Mouse (Mus musculus): ENCODE results near the gene Prr14l. TPM values are rescaled to one million over a fixed set of nuclear protein-coding genes. Genes with fewer than 3 reads are reported as not detected.
A peak's percentile ranks its signal among the peaks of the same experiment; 100 is the strongest.

Gene Prr14l
- polyA plus RNA-seq, 1 experiment: 11.2 TPM

- H3K4me1 ChIP-seq (ENCODE audit: control insufficient read depth, insufficient read depth, low read length): no peaks in the 10 kb centered on the region
- H3K27me3 ChIP-seq (replicated peaks; ENCODE audit: control insufficient read depth, insufficient read depth, low read length): no peaks in the 10 kb centered on the region
- TF ChIP-seq CTCF (conservative IDR thresholded peaks at IDR 0.05; ENCODE audit: insufficient read depth, insufficient read length, low read depth, low read length) (peak; percentile 36; the same call in 1 of the 2 replicates), POLR2A (IDR thresholded peaks at IDR 0.05; ENCODE audit: low read depth, low read length) (peak; percentile 49)
- peak within 1 kb of the TSS; percentile 20; the same call in 1 of the 2 replicates for H3K27ac ChIP-seq (ENCODE audit: insufficient read depth, low read depth, low read length)
- no peaks in the 10 kb centered on the region for H3K36me3 ChIP-seq (ENCODE audit: control insufficient read depth, insufficient read depth, low read length)
- DNase-seq: peak; percentile 97
- WGBS: under 1% methylated on average over 52 of the region's 52 CpGs
- peak within 1 kb of the TSS; percentile 90 for H3K4me3 ChIP-seq (ENCODE audit: insufficient read depth, low read depth, low read length)
Measured at GRCm38 (mm10) chr5:32785313-32785915, 68.6 kb downstream of the Prr14l start, which contains the start of gene Pisd. Gene Pisd (minus strand): TSS chr5:32785646.

- Histone ChIP-seq H3K4me1 (ENCODE audit: control insufficient read depth, insufficient read depth, low read length) (no peaks in the 10 kb centered on the region), H3K36me3 (ENCODE audit: control insufficient read depth, insufficient read depth, low read length) (no peaks in the 10 kb centered on the region), H3K27ac (ENCODE audit: insufficient read depth, low read depth, low read length) (no peak overlapping the region), H3K27me3 (replicated peaks; ENCODE audit: control insufficient read depth, insufficient read depth, low read length) (no peaks in the 10 kb centered on the region), H3K4me3 (ENCODE audit: insufficient read depth, low read depth, low read length) (peak overlapping the region; percentile 90)
- WGBS: 15% methylated on average over 5 of the region's 5 CpGs
- TF ChIP-seq POLR2A (IDR thresholded peaks at IDR 0.05; ENCODE audit: low read depth, low read length): no peak
- TF ChIP-seq CTCF (conservative IDR thresholded peaks at IDR 0.05; ENCODE audit: insufficient read depth, insufficient read length, low read depth, low read length): no peak
- DNase-seq: no peak
Measured at GRCm38 (mm10) chr5:32784726-32785125, 69.3 kb downstream of the Prr14l start.

- 94% methylated on average over 5 of the region's 5 CpGs for WGBS
- no peak for TF ChIP-seq POLR2A (IDR thresholded peaks at IDR 0.05; ENCODE audit: low read depth, low read length)
- TF ChIP-seq CTCF (conservative IDR thresholded peaks at IDR 0.05; ENCODE audit: insufficient read depth, insufficient read length, low read depth, low read length): no peak
- H3K36me3 ChIP-seq (ENCODE audit: control insufficient read depth, insufficient read depth, low read length): no peaks in the 10 kb centered on the region
- H3K4me3 ChIP-seq (ENCODE audit: insufficient read depth, low read depth, low read length): no peak overlapping the region
- no peak overlapping the region for H3K27ac ChIP-seq (ENCODE audit: insufficient read depth, low read depth, low read length)
- no peaks in the 10 kb centered on the region for H3K27me3 ChIP-seq (replicated peaks; ENCODE audit: control insufficient read depth, insufficient read depth, low read length)
- no peak for DNase-seq
- H3K4me1 ChIP-seq (ENCODE audit: control insufficient read depth, insufficient read depth, low read length): no peaks in the 10 kb centered on the region
Measured at GRCm38 (mm10) chr5:32781596-32781995, 72.5 kb downstream of the Prr14l start.

- WGBS: 70% methylated on average over 3 of the region's 3 CpGs
- DNase-seq: no peak
- Histone ChIP-seq H3K27me3 (replicated peaks; ENCODE audit: control insufficient read depth, insufficient read depth, low read length) (no peaks in the 10 kb centered on the region), H3K4me3 (ENCODE audit: insufficient read depth, low read depth, low read length) (no peak overlapping the region), H3K36me3 (ENCODE audit: control insufficient read depth, insufficient read depth, low read length) (no peaks in the 10 kb centered on the region), H3K4me1 (ENCODE audit: control insufficient read depth, insufficient read depth, low read length) (no peaks in the 10 kb centered on the region), H3K27ac (ENCODE audit: insufficient read depth, low read depth, low read length) (no peak overlapping the region)
- no peak for TF ChIP-seq CTCF (conservative IDR thresholded peaks at IDR 0.05; ENCODE audit: insufficient read depth, insufficient read length, low read depth, low read length)
- no peak for TF ChIP-seq POLR2A (IDR thresholded peaks at IDR 0.05; ENCODE audit: low read depth, low read length)
Measured at GRCm38 (mm10) chr5:32778168-32778567, 75.9 kb downstream of the Prr14l start.

DNA sequence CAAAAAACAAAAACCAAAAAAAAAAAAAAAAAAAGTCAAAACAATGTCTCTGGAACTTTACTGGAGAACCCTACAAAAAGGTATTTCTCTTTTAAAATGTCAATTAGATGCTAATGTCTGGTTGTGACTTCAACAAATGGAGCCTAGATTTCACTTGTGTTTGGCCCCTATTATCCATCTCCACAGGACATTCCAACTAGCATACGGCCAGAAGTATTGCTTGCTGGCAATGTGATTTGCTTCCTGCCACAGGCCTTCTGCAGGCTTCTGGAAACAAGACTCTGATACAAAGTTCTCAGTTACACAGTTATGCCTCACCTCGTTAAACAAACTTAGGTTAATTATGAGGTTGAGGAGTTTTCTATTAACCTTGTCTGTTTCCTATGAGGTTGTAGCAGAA, 81.7 kb downstream of the Prr14l start:
- DNase-seq: peak; percentile 48
- Histone ChIP-seq H3K27ac (ENCODE audit: insufficient read depth, low read depth, low read length) (no peak overlapping the region), H3K36me3 (ENCODE audit: control insufficient read depth, insufficient read depth, low read length) (no peaks in the 10 kb centered on the region), H3K27me3 (replicated peaks; ENCODE audit: control insufficient read depth, insufficient read depth, low read length) (no peaks in the 10 kb centered on the region), H3K4me1 (ENCODE audit: control insufficient read depth, insufficient read depth, low read length) (peaks cover 3% of the 10 kb centered on the region; the same call in 1 of the 2 replicates), H3K4me3 (ENCODE audit: insufficient read depth, low read depth, low read length) (no peak overlapping the region)
- no peak for TF ChIP-seq CTCF (conservative IDR thresholded peaks at IDR 0.05; ENCODE audit: insufficient read depth, insufficient read length, low read depth, low read length)
- TF ChIP-seq POLR2A (IDR thresholded peaks at IDR 0.05; ENCODE audit: low read depth, low read length): no peak
- WGBS: 24% methylated on average over 2 of the region's 2 CpGs

- TF ChIP-seq POLR2A (IDR thresholded peaks at IDR 0.05; ENCODE audit: low read depth, low read length) (no peak), CTCF (conservative IDR thresholded peaks at IDR 0.05; ENCODE audit: insufficient read depth, insufficient read length, low read depth, low read length) (no peak)
Measured at GRCm38 (mm10) chr5:32767636-32768373, 86.3 kb downstream of the Prr14l start.

GRCm38 (mm10) chr5:32767004-32767403, 87.1 kb downstream of the Prr14l start:
- WGBS: 71% methylated on average over 3 of the region's 3 CpGs
- H3K4me1 ChIP-seq (ENCODE audit: control insufficient read depth, insufficient read depth, low read length): peaks cover 2% of the 10 kb centered on the region; the same call in 1 of the 2 replicates
- H3K4me3 ChIP-seq (ENCODE audit: insufficient read depth, low read depth, low read length): no peak overlapping the region
- H3K27me3 ChIP-seq (replicated peaks; ENCODE audit: control insufficient read depth, insufficient read depth, low read length): no peaks in the 10 kb centered on the region
- no peaks in the 10 kb centered on the region; the same call in 1 of the 2 replicates for H3K36me3 ChIP-seq (ENCODE audit: control insufficient read depth, insufficient read depth, low read length)
- TF ChIP-seq CTCF (conservative IDR thresholded peaks at IDR 0.05; ENCODE audit: insufficient read depth, insufficient read length, low read depth, low read length) (no peak), POLR2A (IDR thresholded peaks at IDR 0.05; ENCODE audit: low read depth, low read length) (no peak)
- no peak for DNase-seq
- H3K27ac ChIP-seq (ENCODE audit: insufficient read depth, low read depth, low read length): no peak overlapping the region

More at GRCm38 (mm10) chr5:32767636-32768373, 86.3 kb downstream of the Prr14l start:
- H3K36me3 ChIP-seq (ENCODE audit: control insufficient read depth, insufficient read depth, low read length): no peaks in the 10 kb centered on the region; the same call in 1 of the 2 replicates
- 75% methylated on average over 4 of the region's 4 CpGs for WGBS
- no peaks in the 10 kb centered on the region for H3K27me3 ChIP-seq (replicated peaks; ENCODE audit: control insufficient read depth, insufficient read depth, low read length)
- no peak overlapping the region for H3K27ac ChIP-seq (ENCODE audit: insufficient read depth, low read depth, low read length)
- H3K4me1 ChIP-seq (ENCODE audit: control insufficient read depth, insufficient read depth, low read length): peaks cover 3% of the 10 kb centered on the region; the same call in 1 of the 2 replicates
- no peak overlapping the region for H3K4me3 ChIP-seq (ENCODE audit: insufficient read depth, low read depth, low read length)
- DNase-seq: peak; percentile 24

All from kidney, adult 2 months (tissue).